Mouse (Mus musculus) ES-Bruce4 (cell line): ENCODE results near the gene Npm1. TPM values are rescaled to one million over a fixed set of nuclear protein-coding genes. Genes with fewer than 3 reads are reported as not detected.

Experiments used
- H3K27ac ChIP-seq: 2 replicates; pipeline ENCODE4 v1.5.1; 2012; ENCODE audit warnings: low read length, inconsistent platforms; ENCODE audit not compliant: insufficient read depth
- H3K27me3 ChIP-seq: 2 replicates; pipeline ENCODE4 v1.6.1; 2012; ENCODE audit warnings: mild to moderate bottlenecking, low read length, inconsistent platforms; ENCODE audit not compliant: control insufficient read depth, poor library complexity, insufficient read depth, severe bottlenecking
- H3K36me3 ChIP-seq: 2 replicates; pipeline ENCODE4 v1.6.1; 2012; ENCODE audit warnings: inconsistent platforms, mild to moderate bottlenecking, low read length, moderate library complexity; ENCODE audit not compliant: control insufficient read depth, poor library complexity, insufficient read depth, severe bottlenecking
- H3K4me1 ChIP-seq: one replicate; pipeline ENCODE4 v1.8.1; 2011; ENCODE audit warnings: low read length; ENCODE audit not compliant: control insufficient read depth, insufficient read depth
- H3K4me3 ChIP-seq: 2 replicates; pipeline ENCODE4 v1.5.1; 2011; ENCODE audit warnings: low read depth, mild to moderate bottlenecking, low read length
- H3K9ac ChIP-seq: 2 replicates; pipeline ENCODE4 v1.6.1; 2012; ENCODE audit warnings: low read depth, mild to moderate bottlenecking, inconsistent platforms; ENCODE audit not compliant: poor library complexity, severe bottlenecking
- H3K9me3 ChIP-seq: replicated peaks from 2 replicates; pipeline ENCODE4 v1.6.1; 2012; ENCODE audit warnings: mild to moderate bottlenecking, low read length, inconsistent platforms; ENCODE audit not compliant: control insufficient read depth, poor library complexity, insufficient read depth, severe bottlenecking
- CTCF ChIP-seq: IDR thresholded peaks from one replicate; pipeline ENCODE4 v1.8.1; 2011; ENCODE audit warnings: low read depth, low read length
- EP300 ChIP-seq: IDR thresholded peaks from 2 replicates; pipeline ENCODE4 v1.6.1; 2011; ENCODE audit warnings: low read depth, low read length; ENCODE audit not compliant: insufficient read depth
- POLR2A ChIP-seq: IDR thresholded peaks from one replicate; pipeline ENCODE4 v1.8.1; 2011; ENCODE audit warnings: low read length; ENCODE audit not compliant: insufficient read depth
- polyA plus RNA-seq: library from polyadenylated mRNA; stranded (reverse); fragments of >200 nt; gene quantifications from 2 replicates; pipeline ENCODE4 v1.2.4, GENCODE M21; 2011; ENCODE audit warnings: low read depth; ENCODE audit not compliant: missing spikeins, insufficient read depth, insufficient read length

Gene Npm1
- polyA plus RNA-seq, 1 experiment, result 5,189 TPM

- TF ChIP-seq POLR2A, result no peak
- TF ChIP-seq CTCF, result no peak
- no peak for TF ChIP-seq EP300
- Histone ChIP-seq H3K27ac (no peak overlapping the region), H3K4me3 (no peak overlapping the region)
Observed at GRCm38 (mm10) chr11:33118480-33118879, 44.5 kb downstream of the Npm1 start.

DNA sequence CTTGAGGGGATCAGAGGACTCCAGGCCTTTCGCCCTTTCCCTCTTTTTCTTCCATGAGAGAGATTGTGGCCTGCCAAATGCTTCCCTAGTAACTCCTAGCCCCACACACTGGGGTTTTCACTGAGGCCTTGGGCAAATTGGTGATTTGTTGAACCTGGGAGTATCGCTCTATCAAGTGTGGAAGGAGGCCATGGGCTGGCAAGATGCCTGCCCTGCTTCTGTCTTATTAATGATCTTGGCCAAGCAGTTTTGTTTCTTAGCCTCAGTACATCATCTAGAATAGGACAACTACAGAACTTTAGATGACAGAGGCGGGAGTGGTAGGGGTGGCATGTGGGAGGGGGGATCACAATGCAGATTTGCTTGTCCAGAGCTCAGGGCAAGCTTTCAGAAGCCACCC lies 47.2 kb downstream of the Npm1 start:
- Histone ChIP-seq H3K27ac (no peak overlapping the region), H3K9me3 (no peaks in the 10 kb centered on the region), H3K27me3 (no peaks in the 10 kb centered on the region), H3K36me3 (no peaks in the 10 kb centered on the region), H3K4me1 (no peaks in the 10 kb centered on the region), H3K9ac (no peak overlapping the region), H3K4me3 (no peak overlapping the region)
- TF ChIP-seq POLR2A (no peak), CTCF (no peak), EP300 (no peak)

More at GRCm38 (mm10) chr11:33118480-33118879, 44.5 kb downstream of the Npm1 start:
- no peaks in the 10 kb centered on the region; the same call in 1 of the 2 replicates for H3K27me3 ChIP-seq
- H3K4me1 ChIP-seq, result peaks cover 2% of the 10 kb centered on the region
- H3K36me3 ChIP-seq, result no peaks in the 10 kb centered on the region
- no peaks in the 10 kb centered on the region for H3K9me3 ChIP-seq
- H3K9ac ChIP-seq, result no peak overlapping the region

GRCm38 (mm10) chr11:33112407-33112806 lies 50.6 kb downstream of the Npm1 start:
- Histone ChIP-seq H3K27me3 (no peaks in the 10 kb centered on the region), H3K4me1 (no peaks in the 10 kb centered on the region), H3K36me3 (no peaks in the 10 kb centered on the region), H3K4me3 (no peak overlapping the region), H3K27ac (no peak overlapping the region), H3K9ac (no peak overlapping the region), H3K9me3 (no peaks in the 10 kb centered on the region)
- no peak for TF ChIP-seq POLR2A
- TF ChIP-seq CTCF, result no peak
- TF ChIP-seq EP300, result no peak

- TF ChIP-seq CTCF (no peak), EP300 (no peak), POLR2A (no peak)
- no peaks in the 10 kb centered on the region for H3K27me3 ChIP-seq
- H3K4me1 ChIP-seq, result no peaks in the 10 kb centered on the region
- no peak overlapping the region for H3K27ac ChIP-seq
- no peak overlapping the region for H3K4me3 ChIP-seq
- no peaks in the 10 kb centered on the region for H3K36me3 ChIP-seq
- no peak overlapping the region for H3K9ac ChIP-seq
- no peaks in the 10 kb centered on the region for H3K9me3 ChIP-seq
Observed at GRCm38 (mm10) chr11:33110111-33110510, 52.9 kb downstream of the Npm1 start.

DNA sequence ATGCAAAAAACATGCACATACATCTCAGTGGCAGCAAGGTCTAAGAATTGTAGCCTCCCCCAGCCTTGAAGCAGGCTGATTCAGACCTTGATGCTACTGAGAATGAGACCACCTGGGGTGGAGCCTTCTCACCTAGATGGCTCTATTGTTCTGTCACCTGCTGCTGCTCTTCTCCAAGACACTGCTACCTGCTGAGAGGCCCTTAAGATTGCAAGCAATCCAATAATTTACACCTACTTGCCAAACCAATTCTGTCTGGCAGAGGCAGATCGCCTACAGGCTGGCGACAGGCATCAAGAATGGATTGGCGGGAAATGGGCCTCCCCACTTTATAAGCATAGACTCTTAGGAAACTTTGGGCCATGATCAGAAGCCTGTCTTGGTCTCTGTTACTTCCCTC lies 55.5 kb downstream of the Npm1 start:
- H3K27ac ChIP-seq, result no peak overlapping the region
- H3K4me3 ChIP-seq, result no peak overlapping the region
- H3K27me3 ChIP-seq, result no peaks in the 10 kb centered on the region
- TF ChIP-seq POLR2A (no peak), EP300 (no peak), CTCF (no peak)
- no peak overlapping the region for H3K9ac ChIP-seq
- H3K9me3 ChIP-seq, result no peaks in the 10 kb centered on the region
- H3K4me1 ChIP-seq, result no peaks in the 10 kb centered on the region
- H3K36me3 ChIP-seq, result no peaks in the 10 kb centered on the region

DNA sequence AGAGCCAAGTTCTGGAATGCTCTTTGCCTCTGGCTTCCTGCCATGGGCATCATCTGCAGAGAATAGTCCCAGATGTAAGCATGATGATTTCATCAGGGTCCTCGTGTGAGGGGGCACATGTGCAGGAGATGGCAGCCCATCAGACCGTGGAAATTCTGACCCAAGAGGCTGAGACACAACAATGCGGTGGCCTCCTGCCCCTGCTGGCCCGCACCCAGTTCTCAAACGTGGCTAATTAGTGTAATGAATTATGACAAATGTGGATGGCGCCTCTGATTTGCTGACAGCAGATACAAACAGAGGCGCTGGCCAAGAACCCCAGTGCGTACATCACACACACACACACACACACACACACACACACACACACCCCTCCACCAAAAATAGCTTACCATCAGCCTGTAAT lies 58.1 kb downstream of the Npm1 start:
- Histone ChIP-seq H3K27me3 (no peaks in the 10 kb centered on the region), H3K4me1 (no peaks in the 10 kb centered on the region), H3K9me3 (no peaks in the 10 kb centered on the region), H3K36me3 (no peaks in the 10 kb centered on the region), H3K27ac (no peak overlapping the region), H3K9ac (no peak overlapping the region), H3K4me3 (no peak overlapping the region)
- no peak for TF ChIP-seq CTCF
- no peak for TF ChIP-seq POLR2A
- no peak for TF ChIP-seq EP300
